Mouse (Mus musculus) cerebellum, adult 2 months (tissue): ENCODE measurements around the gene Igfbp6. TPM values are rescaled to one million over a fixed set of nuclear protein-coding genes. Genes with fewer than 3 reads are reported as not detected.
"Not testable (repeated sequence)": the region's sequence is repeated elsewhere in the genome, so short reads cannot be mapped to it uniquely, and the experiment has no call there.

Source experiments
- DNase-seq, 2 experiments: peaks; one replicate each; pipeline ENCODE4 v3.0.0; 2021
- H3K27ac ChIP-seq: fragments of 200-500 bp; 2 replicates; pipeline ENCODE4 v1.5.1; 2012; ENCODE audit warnings: low read length, control low read depth, inconsistent platforms; ENCODE audit not compliant: insufficient read depth
- H3K27me3 ChIP-seq: fragments of 200-500 bp; 2 replicates; pipeline ENCODE4 v1.6.1; 2012; ENCODE audit warnings: inconsistent platforms, mild to moderate bottlenecking, low read length, moderate library complexity; ENCODE audit not compliant: control insufficient read depth, insufficient read depth
- H3K4me1 ChIP-seq: fragments of 200-500 bp; 2 replicates; pipeline ENCODE4 v1.6.1; 2011; ENCODE audit warnings: low read length; ENCODE audit not compliant: control insufficient read depth, insufficient read depth
- H3K4me3 ChIP-seq: fragments of 200-500 bp; replicated peaks from 2 replicates; pipeline ENCODE3; 2011; ENCODE audit warnings: mild to moderate bottlenecking, low read depth, low read length, control low read depth; ENCODE audit not compliant: insufficient read depth
- CTCF ChIP-seq: fragments of 200-500 bp; IDR thresholded peaks from 2 replicates; pipeline ENCODE4 v1.5.1; 2011; ENCODE audit warnings: low read depth, mild to moderate bottlenecking, control low read depth, low read length, moderate library complexity, borderline replicate concordance; ENCODE audit not compliant: insufficient read depth
- POLR2A ChIP-seq: fragments of 200-500 bp; IDR thresholded peaks from 2 replicates; pipeline ENCODE4 v1.6.1; 2011; ENCODE audit warnings: low read length, control low read depth, borderline replicate concordance; ENCODE audit not compliant: insufficient read depth
- WGBS: fragments of 180-500 bp; shearing (Covaris S2); methylation state at CpG from one replicate; pipeline ENCODE4 v1.1.7; 2018; 5-methylcytosine and 5-hydroxymethylcytosine counted together
- polyA plus RNA-seq: library from polyadenylated mRNA; depleted of rRNA; stranded (reverse); fragments of >200 nt; gene quantifications from 2 replicates; pipeline ENCODE4 v1.2.3, GENCODE M21; 2012

Gene Igfbp6
- polyA plus RNA-seq, 1 experiment: 15.0 TPM

DNA sequence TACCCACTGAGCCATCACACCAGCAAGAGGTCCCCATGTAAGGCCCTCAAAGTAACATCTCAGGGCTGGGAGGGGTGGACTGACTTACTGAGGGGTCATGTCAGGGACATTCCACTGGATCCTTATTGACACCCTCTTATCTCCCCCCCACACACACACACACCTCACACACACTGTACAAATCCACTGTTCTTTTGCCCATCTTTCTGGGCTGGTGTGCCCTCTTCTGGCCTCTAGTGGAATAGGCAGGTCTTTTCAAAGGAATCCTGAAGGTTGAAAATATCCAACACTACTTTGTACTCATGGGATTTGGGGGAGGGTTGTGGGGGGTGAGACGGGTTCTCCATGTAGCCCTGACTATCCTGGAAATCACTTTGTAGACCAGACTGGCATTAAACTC, 2.7 kb downstream of the Igfbp6 start:
- WGBS: 0% methylated on average over 1 of the region's 1 CpGs
- no peak overlapping the region for H3K4me3 ChIP-seq
- H3K27me3 ChIP-seq: no peaks in the 10 kb centered on the region; the same call in 1 of the 2 replicates
- TF ChIP-seq CTCF (peak; percentile 81), POLR2A (no peak)
- H3K27ac ChIP-seq: no peak overlapping the region
- H3K4me1 ChIP-seq: no peaks in the 10 kb centered on the region
- peak; percentile 56 to 73 for DNase-seq

DNA sequence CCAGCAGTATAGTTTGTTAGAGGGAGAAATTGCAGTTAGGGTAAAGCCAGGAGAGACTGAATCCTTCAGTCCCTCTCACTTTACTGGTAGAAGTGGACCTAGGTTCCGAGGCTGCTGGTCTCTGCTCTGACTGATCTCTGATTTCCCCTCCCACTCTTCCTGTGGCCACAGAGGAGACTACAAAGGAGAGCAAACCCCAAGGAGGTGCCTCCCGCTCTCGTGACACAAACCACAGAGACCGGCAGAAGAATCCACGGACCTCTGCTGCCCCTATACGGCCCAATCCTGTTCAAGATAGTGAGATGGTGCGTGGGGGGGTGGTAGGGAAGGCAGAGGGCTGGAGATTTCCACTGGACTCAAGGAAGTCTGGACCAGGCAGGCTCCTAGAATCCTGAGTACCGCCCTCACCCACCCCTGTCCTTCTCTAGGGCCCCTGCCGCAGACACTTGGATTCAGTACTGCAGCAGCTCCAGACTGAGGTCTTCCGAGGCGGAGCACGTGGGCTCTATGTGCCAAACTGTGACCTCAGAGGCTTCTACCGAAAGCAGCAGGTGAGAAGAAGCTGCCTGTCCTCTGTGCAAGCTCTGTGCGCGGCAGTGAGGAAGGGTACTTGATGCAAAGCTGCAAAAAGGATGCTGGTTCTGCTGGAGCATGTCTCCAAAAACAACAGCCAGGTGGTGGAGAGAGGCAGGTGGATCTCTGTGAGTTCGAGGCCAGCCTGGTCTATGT, 3.7 kb downstream of the Igfbp6 start:
- TF ChIP-seq CTCF (no peak), POLR2A (no peak)
- 71% methylated on average over 16 of the region's 16 CpGs for WGBS
- H3K4me1 ChIP-seq: no peaks in the 10 kb centered on the region

GRCm38 (mm10) chr15:102149561-102149960, 5.4 kb downstream of the Igfbp6 start:
- no peak overlapping the region for H3K4me3 ChIP-seq
- H3K27ac ChIP-seq: no peak overlapping the region
- H3K27me3 ChIP-seq: no peaks in the 10 kb centered on the region; the same call in 1 of the 2 replicates
- 84% methylated on average over 4 of the region's 4 CpGs for WGBS
- TF ChIP-seq POLR2A: no peak
- TF ChIP-seq CTCF: no peak
- no peaks in the 10 kb centered on the region for H3K4me1 ChIP-seq
- DNase-seq: no peak

More for the DNA sequence above, 3.7 kb downstream of the Igfbp6 start:
- no peaks in the 10 kb centered on the region; the same call in 1 of the 2 replicates for H3K27me3 ChIP-seq
- no peak overlapping the region for H3K27ac ChIP-seq
- no peak for DNase-seq
- no peak overlapping the region for H3K4me3 ChIP-seq

DNA sequence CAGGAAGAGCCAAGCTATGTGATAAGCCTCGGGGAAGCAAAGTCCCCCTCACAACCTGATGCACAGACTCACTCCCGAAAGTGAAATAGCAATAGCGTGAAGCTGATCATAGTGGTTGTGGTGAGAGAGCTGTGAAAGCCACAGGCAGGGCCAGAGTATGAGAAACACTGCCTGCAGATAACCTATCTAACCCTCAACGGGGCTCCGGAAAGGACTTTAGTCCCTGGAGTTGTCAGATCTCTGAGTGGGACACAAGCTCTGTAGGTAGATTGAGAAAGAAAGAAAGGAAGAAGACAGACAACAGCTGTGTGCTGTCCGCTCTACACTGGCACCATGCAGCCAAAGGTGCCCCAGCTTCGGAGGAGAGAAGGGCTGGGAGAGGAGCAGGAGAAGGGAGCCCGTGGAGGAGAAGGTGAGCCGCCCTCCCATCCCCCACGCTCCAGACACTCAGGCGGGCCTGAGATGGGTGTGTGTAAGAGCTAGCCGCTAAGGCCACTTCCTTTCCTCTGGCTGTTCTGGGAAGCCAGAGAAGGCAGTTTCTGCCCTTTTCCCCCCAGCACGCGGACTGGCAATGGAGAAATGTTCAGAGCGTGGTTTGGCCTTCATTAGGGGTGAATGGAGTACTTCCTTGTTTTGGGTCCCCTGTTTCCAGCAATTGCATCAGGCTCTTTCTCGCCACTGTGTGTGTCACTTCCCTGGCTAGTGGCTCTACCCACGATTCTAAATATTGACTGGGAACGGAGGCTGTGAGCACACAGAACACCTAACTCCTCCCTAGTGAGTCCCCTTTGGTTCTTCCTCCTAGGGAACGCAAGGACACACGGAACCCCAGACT, 6.4 kb downstream of the Igfbp6 start, which contains the start of gene Soat2:
Gene Soat2, plus strand, starts transcription at position 226 of the 835 bp plus-strand sequence.
- H3K27me3 ChIP-seq: no peaks in the 10 kb centered on the region
- 72% methylated on average over 20 of the region's 20 CpGs for WGBS
- no peak for TF ChIP-seq POLR2A
- TF ChIP-seq CTCF: no peak
- no peaks in the 10 kb centered on the region for H3K4me1 ChIP-seq
- H3K4me3 ChIP-seq: no peak within 1 kb of the TSS
- no peak within 1 kb of the TSS for H3K27ac ChIP-seq
- DNase-seq: no peak

GRCm38 (mm10) chr15:102152646-102153045, 8.5 kb downstream of the Igfbp6 start:
- no peaks in the 10 kb centered on the region for H3K27me3 ChIP-seq
- no peak overlapping the region for H3K27ac ChIP-seq
- WGBS: 50% methylated on average over 4 of the region's 4 CpGs
- H3K4me3 ChIP-seq: no peak overlapping the region
- TF ChIP-seq POLR2A: no peak
- TF ChIP-seq CTCF: no peak
- H3K4me1 ChIP-seq: peaks cover 3% of the 10 kb centered on the region; the same call in 1 of the 2 replicates
- DNase-seq: no peak

DNA sequence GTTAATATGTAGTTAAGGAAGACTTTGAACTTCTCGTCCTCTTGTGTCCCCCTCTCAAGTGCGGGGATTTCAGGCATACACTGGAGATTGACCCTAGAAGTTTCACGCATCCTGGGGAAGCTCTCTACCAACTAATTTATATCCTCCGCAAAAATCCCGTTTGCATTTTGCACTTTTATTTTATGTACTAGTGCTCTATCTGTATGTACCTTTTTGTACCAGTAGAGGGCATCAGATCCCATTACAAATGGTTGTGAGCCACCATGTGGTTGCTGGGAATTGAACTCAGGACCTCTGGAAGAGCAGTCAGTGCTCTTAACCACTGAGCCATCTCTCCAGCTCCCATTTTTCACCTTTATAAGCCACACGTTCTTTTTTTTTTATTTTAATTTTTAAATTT, 10.8 kb downstream of the Igfbp6 start:
- not testable (repeated sequence) for H3K4me1 ChIP-seq, H3K4me3 ChIP-seq, H3K27me3 ChIP-seq, H3K27ac ChIP-seq, DNase-seq
- 91% methylated on average over 6 of the region's 6 CpGs for WGBS

DNA sequence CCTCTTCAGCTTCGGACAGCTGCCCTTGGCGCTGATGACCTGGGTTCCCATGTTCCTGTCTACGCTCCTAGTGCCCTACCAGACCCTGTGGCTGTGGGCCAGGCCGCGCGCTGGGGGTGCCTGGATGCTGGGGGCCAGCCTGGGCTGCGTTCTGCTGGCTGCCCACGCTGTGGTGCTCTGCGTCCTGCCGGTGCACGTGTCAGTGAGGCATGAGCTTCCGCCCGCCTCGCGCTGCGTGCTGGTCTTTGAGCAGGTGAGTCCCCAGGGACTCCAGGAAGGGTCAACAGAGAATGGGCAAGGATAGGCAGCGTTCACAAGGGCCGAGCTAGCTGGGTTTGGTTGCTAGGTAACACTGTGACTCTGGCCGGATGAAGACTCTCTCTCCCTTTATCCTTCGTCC, 12.7 kb downstream of the Igfbp6 start:
- 11% methylated on average over 20 of the region's 20 CpGs for WGBS
- DNase-seq: no peak
- H3K4me1 ChIP-seq: peaks cover 3% of the 10 kb centered on the region; the same call in 1 of the 2 replicates
- TF ChIP-seq POLR2A: no peak
- TF ChIP-seq CTCF: no peak
- no peak overlapping the region for H3K27ac ChIP-seq
- H3K4me3 ChIP-seq: no peak overlapping the region
- H3K27me3 ChIP-seq: no peaks in the 10 kb centered on the region
